Mouse (Mus musculus) embryonic facial prominence, embryonic 14.5 days (tissue): ENCODE measurements at regions not wholly inside any gene's neighbourhood (a gene's known extent, or its start where the extent isn't known, plus 50 kb on each side); places are given as distances from the start of the nearest gene placed in this dataset.
A peak's percentile ranks its signal among the peaks of the same experiment; 100 is the strongest.

Experiments used
- ATAC-seq: fragments of 200-750 bp; cut with Nextera tagmentation; 2 replicates; pipeline ENCODE4 v1.8.0; 2017; ENCODE audit warnings: low read depth, moderate number of reproducible peaks, moderate TSS enrichment
- DNase-seq: peaks from one replicate; pipeline ENCODE4 v3.0.0-alpha.2; 2015; ENCODE audit warnings: low spot score
- H3K27ac ChIP-seq: fragments of 300-500 bp; sonication (generic); replicated peaks from 2 replicates; pipeline ENCODE4 v1.5.1; 2014; ENCODE audit warnings: low read depth, mild to moderate bottlenecking, low read length, moderate library complexity
- H3K27me3 ChIP-seq: fragments of 300-500 bp; sonication (generic); replicated peaks from 2 replicates; pipeline ENCODE4 v1.6.1; 2014; ENCODE audit warnings: low read length; ENCODE audit not compliant: control insufficient read depth, insufficient read depth
- H3K36me3 ChIP-seq: fragments of 300-500 bp; sonication (generic); 2 replicates; pipeline ENCODE4 v1.6.1; 2014; ENCODE audit warnings: low read length, mixed read lengths; ENCODE audit not compliant: control insufficient read depth, insufficient read depth
- H3K4me1 ChIP-seq: fragments of 300-500 bp; sonication (generic); 2 replicates; pipeline ENCODE4 v1.6.1; 2014; ENCODE audit warnings: antibody characterized with exemption, low read length; ENCODE audit not compliant: control insufficient read depth, insufficient read depth
- H3K4me2 ChIP-seq: fragments of 300-500 bp; sonication (generic); 2 replicates; pipeline ENCODE4 v1.6.1; 2014; ENCODE audit warnings: low read depth, mild to moderate bottlenecking, low read length, moderate library complexity, mixed read lengths
- H3K4me3 ChIP-seq: fragments of 300-500 bp; sonication (generic); 2 replicates; pipeline ENCODE4 v1.5.1; 2014; ENCODE audit warnings: low read depth, mild to moderate bottlenecking, low read length
- H3K9ac ChIP-seq: fragments of 300-500 bp; sonication (generic); 2 replicates; pipeline ENCODE4 v1.6.1; 2014; ENCODE audit warnings: low read depth, mild to moderate bottlenecking, low read length, moderate library complexity, mixed read lengths
- H3K9me3 ChIP-seq: fragments of 300-500 bp; sonication (generic); 2 replicates; pipeline ENCODE4 v1.6.1; 2016; ENCODE audit warnings: low read length; ENCODE audit not compliant: control insufficient read depth
- WGBS: fragments of 180-500 bp; shearing (Covaris S2); extraction: QIAGEN DNeasy Blood & Tissue Kit; methylation state at CpG from one replicate; pipeline ENCODE4 v1.1.7; 2014; 5-methylcytosine and 5-hydroxymethylcytosine counted together

- Histone ChIP-seq H3K4me1 (no peaks in the 10 kb centered on the region), H3K27ac (no peak overlapping the region), H3K36me3 (no peaks in the 10 kb centered on the region), H3K4me2 (no peak overlapping the region), H3K4me3 (no peak overlapping the region), H3K9ac (no peak overlapping the region), H3K9me3 (no peaks in the 10 kb centered on the region), H3K27me3 (no peaks in the 10 kb centered on the region)
- WGBS = 76% methylated on average over 5 of the region's 5 CpGs
- peak; percentile 14 for DNase-seq
- no peak for ATAC-seq
These were observed 86.2 kb upstream of the Slc25a26 start for GRCm38 (mm10) chr6:94413987-94414360.

- WGBS = 61% methylated on average over 10 of the region's 10 CpGs
- no peaks in the 10 kb centered on the region for H3K27me3 ChIP-seq
- no peak overlapping the region for H3K27ac ChIP-seq
- no peaks in the 10 kb centered on the region for H3K36me3 ChIP-seq
- ATAC-seq (no peak), DNase-seq (peak; percentile 24)
- H3K4me3 ChIP-seq = no peak overlapping the region
- H3K4me1 ChIP-seq = no peaks in the 10 kb centered on the region
- H3K9me3 ChIP-seq = no peaks in the 10 kb centered on the region
- H3K9ac ChIP-seq = no peak overlapping the region
- no peak overlapping the region for H3K4me2 ChIP-seq
These were observed 86.7 kb upstream of the Slc25a26 start for GRCm38 (mm10) chr6:94413297-94413986.

- Histone ChIP-seq H3K36me3 (no peaks in the 10 kb centered on the region), H3K4me2 (no peak overlapping the region), H3K4me3 (no peak overlapping the region), H3K4me1 (no peaks in the 10 kb centered on the region), H3K27me3 (no peaks in the 10 kb centered on the region), H3K27ac (no peak overlapping the region), H3K9ac (no peak overlapping the region), H3K9me3 (no peaks in the 10 kb centered on the region)
- DNase-seq (no peak), ATAC-seq (no peak)
- WGBS = 89% methylated on average over 7 of the region's 7 CpGs
These were observed 87.8 kb upstream of the Slc25a26 start for GRCm38 (mm10) chr6:94412341-94412740.

- Histone ChIP-seq H3K4me1 (no peaks in the 10 kb centered on the region), H3K36me3 (no peaks in the 10 kb centered on the region), H3K4me3 (no peak overlapping the region), H3K27me3 (no peaks in the 10 kb centered on the region), H3K4me2 (no peak overlapping the region), H3K9ac (no peak overlapping the region), H3K27ac (no peak overlapping the region), H3K9me3 (no peaks in the 10 kb centered on the region)
- no peak for DNase-seq
- no peak for ATAC-seq
- 68% methylated on average over 2 of the region's 2 CpGs for WGBS
These were observed 89.7 kb upstream of the Slc25a26 start for GRCm38 (mm10) chr6:94410480-94410879.

GRCm38 (mm10) chr6:94408996-94409395, 91.1 kb upstream of the Slc25a26 start:
- DNase-seq (no peak), ATAC-seq (no peak)
- Histone ChIP-seq H3K4me1 (no peaks in the 10 kb centered on the region), H3K36me3 (no peaks in the 10 kb centered on the region), H3K4me3 (no peak overlapping the region), H3K9ac (no peak overlapping the region), H3K4me2 (no peak overlapping the region), H3K9me3 (no peaks in the 10 kb centered on the region), H3K27me3 (no peaks in the 10 kb centered on the region), H3K27ac (no peak overlapping the region)
- 90% methylated on average over 2 of the region's 2 CpGs for WGBS

GRCm38 (mm10) chr6:94407751-94408150, 92.4 kb upstream of the Slc25a26 start:
- Histone ChIP-seq H3K9me3 (no peaks in the 10 kb centered on the region), H3K36me3 (no peaks in the 10 kb centered on the region), H3K27me3 (no peaks in the 10 kb centered on the region), H3K4me2 (no peak overlapping the region), H3K4me3 (no peak overlapping the region), H3K4me1 (no peaks in the 10 kb centered on the region), H3K9ac (no peak overlapping the region), H3K27ac (no peak overlapping the region)
- ATAC-seq (no peak), DNase-seq (peak; percentile 15)
- 73% methylated on average over 4 of the region's 4 CpGs for WGBS

GRCm38 (mm10) chr6:94405371-94406076, 94.6 kb upstream of the Slc25a26 start:
- Histone ChIP-seq H3K27me3 (no peaks in the 10 kb centered on the region), H3K27ac (no peak overlapping the region), H3K4me3 (no peak overlapping the region), H3K4me1 (peaks cover 6% of the 10 kb centered on the region), H3K4me2 (no peak overlapping the region), H3K36me3 (no peaks in the 10 kb centered on the region), H3K9me3 (no peaks in the 10 kb centered on the region), H3K9ac (no peak overlapping the region)
- no peak for ATAC-seq
- 82% methylated on average over 8 of the region's 8 CpGs for WGBS
- no peak for DNase-seq

- H3K9ac ChIP-seq = no peak overlapping the region
- no peaks in the 10 kb centered on the region for H3K9me3 ChIP-seq
- WGBS = 50% methylated on average over 9 of the region's 9 CpGs
- no peak overlapping the region for H3K4me3 ChIP-seq
- H3K4me2 ChIP-seq = no peak overlapping the region
- H3K4me1 ChIP-seq = peaks cover 6% of the 10 kb centered on the region
- peak; percentile 30 for DNase-seq
- H3K27ac ChIP-seq = no peak overlapping the region
- ATAC-seq = no peak; the same call in 1 of the 2 replicates
- H3K36me3 ChIP-seq = no peaks in the 10 kb centered on the region
- H3K27me3 ChIP-seq = no peaks in the 10 kb centered on the region
These were observed 98.3 kb upstream of the Slc25a26 start for GRCm38 (mm10) chr6:94401617-94402481.
